9 mouse cellular contexts compared by ENCODE assay signal in the genomic region with DNA sequence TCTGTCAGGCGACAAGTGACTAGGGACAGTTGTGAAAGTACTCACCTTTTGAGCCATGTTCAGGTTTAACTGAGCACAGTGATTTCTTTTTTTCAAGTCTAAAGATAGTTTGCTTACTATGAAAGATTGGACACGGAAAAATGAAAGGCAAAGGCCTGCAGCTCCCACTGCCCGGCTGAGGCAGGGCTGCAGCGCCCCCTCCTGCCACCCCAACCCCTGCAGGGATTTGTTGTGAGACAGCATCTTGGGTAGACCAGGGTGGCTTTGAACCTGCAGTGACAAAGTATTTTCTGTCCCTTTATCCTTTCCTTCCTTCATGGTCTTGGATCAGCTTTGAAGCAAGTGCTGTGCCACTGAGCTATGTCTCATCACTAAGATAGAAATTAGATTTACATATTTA. TPM values are rescaled to one million over a fixed set of nuclear protein-coding genes. Genes with fewer than 3 reads are reported as not detected.
DNase-seq lines count a peak whose midpoint lies in the region; ATAC-seq and TF ChIP-seq lines count a peak whose summit lies in the region.
"Had no signal": no experiment of that assay in that cellular context is flagged by ENCODE, and none has a peak within 500 bp of the region (broad histone marks: within the 10 kb centered on the region; RNA-seq: fewer than 3 reads in every experiment).

No protein-coding gene starts in this region.

- no peak for ATAC-seq in heart, postnatal 0 days (ENCODE audit: insufficient read depth, low read depth)
- no peak for ATAC-seq in midbrain, postnatal 0 days (ENCODE audit: low FRiP score)
- no peak for ATAC-seq in midbrain, embryonic 14.5 days (ENCODE audit: low FRiP score, low TSS enrichment)

- no peaks in the 10 kb centered on the region for H3K9me3 ChIP-seq in heart, postnatal 0 days (replicated peaks; ENCODE audit: control insufficient read depth, low read length)
- no peaks in the 10 kb centered on the region for H3K9me3 ChIP-seq in midbrain, postnatal 0 days (ENCODE audit: low read length)
- no peaks in the 10 kb centered on the region for H3K9me3 ChIP-seq in midbrain, embryonic 14.5 days (ENCODE audit: control insufficient read depth, low read length)
- H3K9me3 ChIP-seq: limb, embryonic 13.5 days had no signal

- peak; percentile 24; the same call in 1 of the 2 replicates for TF ChIP-seq CTCF in heart, postnatal 0 days (IDR thresholded peaks at IDR 0.05; ENCODE audit: low read depth)
- peak; percentile 29 for TF ChIP-seq CTCF in midbrain, postnatal 0 days (IDR thresholded peaks at IDR 0.05)

- peaks cover 5% of the 10 kb centered on the region; the same call in 1 of the 2 replicates for H3K36me3 ChIP-seq in heart, postnatal 0 days (replicated peaks; ENCODE audit: control insufficient read depth, insufficient read depth, low read length)
- H3K36me3 ChIP-seq in midbrain, postnatal 0 days (ENCODE audit: insufficient read depth, low read length): peaks cover 51% of the 10 kb centered on the region
- H3K36me3 ChIP-seq in midbrain, embryonic 14.5 days (ENCODE audit: control insufficient read depth, insufficient read depth, low read length): peaks cover 42% of the 10 kb centered on the region

- H3K4me1 ChIP-seq in heart, postnatal 0 days (ENCODE audit: control insufficient read depth, insufficient read depth): peaks cover 34% of the 10 kb centered on the region
- peaks cover 9% of the 10 kb centered on the region; the same call in 1 of the 2 replicates for H3K4me1 ChIP-seq in midbrain, postnatal 0 days (ENCODE audit: insufficient read depth, low read length)
- H3K4me1 ChIP-seq in midbrain, embryonic 14.5 days (ENCODE audit: control insufficient read depth, insufficient read depth, low read length): peaks cover 11% of the 10 kb centered on the region; the same call in 1 of the 2 replicates

- no peak overlapping the region for H3K4me2 ChIP-seq in heart, postnatal 0 days (ENCODE audit: low read depth, low read length)
- H3K4me2 ChIP-seq in midbrain, postnatal 0 days (ENCODE audit: low read depth, low read length, poor library complexity, severe bottlenecking): no peak overlapping the region
- no peak overlapping the region for H3K4me2 ChIP-seq in midbrain, embryonic 14.5 days (ENCODE audit: low read length)
- H3K4me2 ChIP-seq: limb, embryonic 13.5 days had no signal

- no peak overlapping the region for H3K9ac ChIP-seq in heart, postnatal 0 days (replicated peaks; ENCODE audit: low read depth, low read length)
- no peak overlapping the region for H3K9ac ChIP-seq in midbrain, postnatal 0 days (replicated peaks; ENCODE audit: low read length, poor library complexity, severe bottlenecking)
- no peak overlapping the region for H3K9ac ChIP-seq in midbrain, embryonic 14.5 days (replicated peaks; ENCODE audit: low read length)
- H3K9ac ChIP-seq: limb, embryonic 13.5 days had no signal

- H3K27ac ChIP-seq in heart, postnatal 0 days (ENCODE audit: low read depth): no peak overlapping the region
- H3K27ac ChIP-seq in midbrain, postnatal 0 days (ENCODE audit: low read depth, low read length): no peak overlapping the region
- H3K27ac ChIP-seq in midbrain, embryonic 14.5 days (replicated peaks; ENCODE audit: low read depth, low read length): no peak overlapping the region
- H3K27ac ChIP-seq: limb, embryonic 13.5 days had no signal

- H3K4me3 ChIP-seq in heart, postnatal 0 days (ENCODE audit: low read depth, low read length): no peak overlapping the region
- no peak overlapping the region for H3K4me3 ChIP-seq in midbrain, postnatal 0 days (ENCODE audit: low read depth, low read length)
- no peak overlapping the region for H3K4me3 ChIP-seq in midbrain, embryonic 14.5 days (replicated peaks; ENCODE audit: low read depth, low read length)
- H3K4me3 ChIP-seq: limb, embryonic 13.5 days had no signal

- WGBS in heart, postnatal 0 days: 85% methylated on average over 4 of the region's 4 CpGs
- 78% methylated on average over 4 of the region's 4 CpGs for WGBS in midbrain, postnatal 0 days
- WGBS in midbrain, embryonic 14.5 days: 74% methylated on average over 4 of the region's 4 CpGs

- intact Hi-C loops in heart, postnatal 14 days (cut with DNase I): no loop called here

- H3K27me3 ChIP-seq in heart, postnatal 0 days (ENCODE audit: control insufficient read depth, insufficient read depth, low read length): no peaks in the 10 kb centered on the region
- H3K27me3 ChIP-seq in midbrain, postnatal 0 days (ENCODE audit: insufficient read depth, low read length): no peaks in the 10 kb centered on the region
- no peaks in the 10 kb centered on the region for H3K27me3 ChIP-seq in midbrain, embryonic 14.5 days (ENCODE audit: control insufficient read depth, insufficient read depth, low read length)
- H3K27me3 ChIP-seq: limb, embryonic 13.5 days had no signal

- TF ChIP-seq EP300 in heart, postnatal 0 days (IDR thresholded peaks at IDR 0.05; ENCODE audit: low read depth): no peak

- no peak for DNase-seq in heart, postnatal 0 days (ENCODE audit: low spot score)
- no peak for DNase-seq in heart, postnatal 14 days
- DNase-seq in midbrain, postnatal 0 days (ENCODE audit: low spot score): no peak
- DNase-seq in midbrain, embryonic 14.5 days: no peak
- DNase-seq in T-cell, adult 2 months (ENCODE audit: low spot score): peak; percentile 59
- peak; percentile 68 to 74 for DNase-seq in thymus, postnatal 36 days
- DNase-seq in layer of hippocampus, adult 9-10 months (ENCODE audit: low spot score): no peak
- DNase-seq: retina, postnatal 1 day had no signal

RNA-seq across cellular contexts. Expression of gene Tnk2, which starts 24.8 kb away (rescaled TPM):
- total RNA-seq in heart, postnatal 0 days (2014; rRNA removed; ENCODE audit: low replicate concordance): 9.4 and 14.2 TPM in 2 replicates
- polyA plus RNA-seq in heart, postnatal 0 days (2015; fragmentation: Nextera tagmentation; extraction: Ambion mirVana): 6.0 and 7.0 TPM in 2 replicates
- 10 to 100 TPM; 24.1 to 26.7 TPM for total RNA-seq in heart, postnatal 14 days (2021)
- 69.1 and 81.7 TPM in 2 replicates for total RNA-seq in midbrain, postnatal 0 days (2014; rRNA removed)
- 15.7 and 16.5 TPM in 2 replicates for polyA plus RNA-seq in midbrain, postnatal 0 days (2015; fragmentation: Nextera tagmentation; extraction: Ambion mirVana)
- 15.5 and 17.6 TPM in 2 replicates for polyA plus RNA-seq in midbrain, embryonic 14.5 days (2014; fragmentation: Nextera tagmentation; extraction: Ambion mirVana)

RNA-seq across cellular contexts. Expression of gene Tfrc, which starts 59.8 kb away (rescaled TPM):
- 35.3 and 71.7 TPM in 2 replicates for total RNA-seq in heart, postnatal 0 days (2014; rRNA removed; ENCODE audit: low replicate concordance)
- polyA plus RNA-seq in heart, postnatal 0 days (2015; fragmentation: Nextera tagmentation; extraction: Ambion mirVana): 46.5 and 57.1 TPM in 2 replicates
- total RNA-seq in heart, postnatal 14 days (2021): 100 to 1,000 TPM; 273 to 386 TPM
- total RNA-seq in midbrain, postnatal 0 days (2014; rRNA removed): 51.2 and 91.4 TPM in 2 replicates
- 39.8 and 40.6 TPM in 2 replicates for polyA plus RNA-seq in midbrain, postnatal 0 days (2015; fragmentation: Nextera tagmentation; extraction: Ambion mirVana)
- polyA plus RNA-seq in midbrain, embryonic 14.5 days (2014; fragmentation: Nextera tagmentation; extraction: Ambion mirVana): 31.8 and 69.8 TPM in 2 replicates

Comparison
In these comparisons a context has a peak if more than half of its experiments do, and no peak if none do; other contexts are left out.
1. DNase-seq: peak in T-cell, adult 2 months (single experiment) and thymus, postnatal 36 days (2 of 2); none in heart, postnatal 0 days (single experiment), heart, postnatal 14 days (0 of 2), midbrain, postnatal 0 days (single experiment), midbrain, embryonic 14.5 days (single experiment) and layer of hippocampus, adult 9-10 months (single experiment).